Mouse (Mus musculus): ENCODE results near the gene Spsb1. TPM values are rescaled to one million over a fixed set of nuclear protein-coding genes. Genes with fewer than 3 reads are reported as not detected.

Spsb1 gene
- polyA plus RNA-seq, 1 experiment: 18.3 TPM

DNA sequence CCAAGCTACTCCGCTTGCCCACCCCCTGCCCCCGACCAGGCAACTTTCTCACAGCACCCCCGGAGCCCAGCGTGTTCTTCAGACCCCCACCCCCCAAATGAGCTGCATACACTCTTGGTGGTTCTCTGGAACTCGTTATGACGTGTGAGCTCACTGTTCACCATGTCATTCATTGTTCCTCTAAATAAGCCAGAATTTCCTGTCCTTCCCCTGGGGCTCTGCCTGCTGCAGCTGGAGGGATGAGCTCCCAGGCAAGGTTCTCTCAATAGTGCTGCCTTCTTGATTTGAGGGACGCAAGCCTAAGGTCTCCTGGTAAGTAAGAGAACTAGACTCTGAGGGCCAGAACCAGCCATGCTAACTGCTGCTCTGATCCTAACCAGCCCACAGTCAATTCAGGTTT lies 59.6 kb downstream of the Spsb1 start:
- Histone ChIP-seq H3K27ac (ENCODE audit: insufficient read depth, low read length) (no peak overlapping the region), H3K4me3 (ENCODE audit: insufficient read depth, low read length) (no peak overlapping the region), H3K4me1 (ENCODE audit: control insufficient read depth, insufficient read depth, low read length) (peaks cover under 1% of the 10 kb centered on the region; the same call in 1 of the 2 replicates)
- TF ChIP-seq CTCF (IDR thresholded peaks at IDR 0.05; ENCODE audit: extremely low read depth, insufficient read depth, low read length): no peak
- no peak for TF ChIP-seq POLR2A (IDR thresholded peaks at IDR 0.05; ENCODE audit: extremely low read depth, insufficient read depth, low read length)

DNA sequence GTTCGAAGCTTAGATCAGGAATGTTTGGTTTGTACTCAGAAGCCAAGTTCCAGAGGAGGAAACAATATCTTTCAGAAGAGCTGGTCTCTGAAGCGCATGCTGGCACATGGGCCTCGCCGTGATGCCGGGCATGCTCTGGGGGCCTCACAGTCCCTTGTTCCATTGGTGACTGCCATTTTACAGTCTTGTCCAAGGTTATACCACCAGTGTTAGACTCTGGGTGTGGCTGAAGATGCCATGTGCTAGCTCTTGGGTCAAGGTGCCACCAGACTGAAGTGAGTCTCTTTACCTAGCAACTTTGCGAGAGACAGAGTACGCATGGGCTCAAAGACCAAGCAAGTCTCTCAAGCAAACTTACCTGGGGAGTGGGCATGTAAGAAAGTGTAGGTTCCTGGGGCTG lies 60.5 kb downstream of the Spsb1 start:
- no peak for TF ChIP-seq CTCF (IDR thresholded peaks at IDR 0.05; ENCODE audit: extremely low read depth, insufficient read depth, low read length)
- TF ChIP-seq POLR2A (IDR thresholded peaks at IDR 0.05; ENCODE audit: extremely low read depth, insufficient read depth, low read length): no peak
- Histone ChIP-seq H3K4me3 (ENCODE audit: insufficient read depth, low read length) (no peak overlapping the region), H3K27ac (ENCODE audit: insufficient read depth, low read length) (no peak overlapping the region), H3K4me1 (ENCODE audit: control insufficient read depth, insufficient read depth, low read length) (peaks cover 2% of the 10 kb centered on the region; the same call in 1 of the 2 replicates)

GRCm38 (mm10) chr4:149893611-149894151 lies 61.2 kb downstream of the Spsb1 start:
- H3K27ac ChIP-seq (ENCODE audit: insufficient read depth, low read length): no peak overlapping the region
- no peak overlapping the region for H3K4me3 ChIP-seq (ENCODE audit: insufficient read depth, low read length)
- H3K4me1 ChIP-seq (ENCODE audit: control insufficient read depth, insufficient read depth, low read length): peaks cover 2% of the 10 kb centered on the region; the same call in 1 of the 2 replicates
- TF ChIP-seq POLR2A (IDR thresholded peaks at IDR 0.05; ENCODE audit: extremely low read depth, insufficient read depth, low read length): no peak
- TF ChIP-seq CTCF (IDR thresholded peaks at IDR 0.05; ENCODE audit: extremely low read depth, insufficient read depth, low read length): no peak

DNA sequence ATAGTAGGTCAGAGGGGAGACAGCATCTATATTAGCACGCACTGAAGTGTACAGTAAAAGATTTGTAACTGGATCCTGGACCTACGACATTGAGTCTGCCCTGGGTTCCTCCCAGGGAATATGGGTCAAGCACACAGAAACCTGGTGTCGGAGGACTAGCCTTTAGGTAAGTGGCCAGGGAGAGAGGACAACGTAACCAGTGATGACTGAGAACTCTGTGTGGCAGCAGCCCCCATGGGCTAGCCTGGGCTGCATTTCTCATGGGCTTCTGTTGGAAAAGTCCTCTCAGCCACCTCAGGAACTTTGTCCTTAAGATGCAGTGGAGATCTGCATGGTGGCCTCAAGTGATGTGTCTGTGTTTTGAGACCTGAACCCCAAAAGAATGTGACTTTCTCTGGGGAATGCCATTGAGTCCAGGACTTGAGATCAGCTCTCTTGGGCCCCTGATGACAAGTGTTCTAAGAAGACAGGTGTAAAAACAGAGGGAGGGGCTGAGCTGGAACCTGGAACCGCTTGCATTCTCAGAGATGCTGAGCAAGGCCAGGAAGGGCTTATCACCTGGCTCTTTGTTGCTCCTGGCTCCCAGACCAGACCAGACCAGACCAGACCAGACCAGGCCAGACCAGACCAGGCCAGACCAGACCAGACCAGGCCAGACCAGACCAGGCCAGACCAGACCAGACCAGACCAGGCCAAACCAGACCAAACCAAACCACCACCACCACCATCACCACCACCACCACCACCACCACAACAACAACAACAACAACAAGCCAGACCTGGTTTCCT lies 63.5 kb downstream of the Spsb1 start:
- TF ChIP-seq CTCF (IDR thresholded peaks at IDR 0.05; ENCODE audit: extremely low read depth, insufficient read depth, low read length) (no peak), POLR2A (IDR thresholded peaks at IDR 0.05; ENCODE audit: extremely low read depth, insufficient read depth, low read length) (no peak)
- Histone ChIP-seq H3K4me3 (ENCODE audit: insufficient read depth, low read length) (no peak overlapping the region), H3K4me1 (ENCODE audit: control insufficient read depth, insufficient read depth, low read length) (peaks cover 2% of the 10 kb centered on the region; the same call in 1 of the 2 replicates), H3K27ac (ENCODE audit: insufficient read depth, low read length) (no peak overlapping the region)

GRCm38 (mm10) chr4:149890551-149890950 lies 64.3 kb downstream of the Spsb1 start:
- H3K4me1 ChIP-seq (ENCODE audit: control insufficient read depth, insufficient read depth, low read length): peaks cover 2% of the 10 kb centered on the region; the same call in 1 of the 2 replicates
- no peak overlapping the region for H3K4me3 ChIP-seq (ENCODE audit: insufficient read depth, low read length)
- no peak overlapping the region for H3K27ac ChIP-seq (ENCODE audit: insufficient read depth, low read length)
- TF ChIP-seq CTCF (IDR thresholded peaks at IDR 0.05; ENCODE audit: extremely low read depth, insufficient read depth, low read length) (no peak), POLR2A (IDR thresholded peaks at IDR 0.05; ENCODE audit: extremely low read depth, insufficient read depth, low read length) (no peak)

DNA sequence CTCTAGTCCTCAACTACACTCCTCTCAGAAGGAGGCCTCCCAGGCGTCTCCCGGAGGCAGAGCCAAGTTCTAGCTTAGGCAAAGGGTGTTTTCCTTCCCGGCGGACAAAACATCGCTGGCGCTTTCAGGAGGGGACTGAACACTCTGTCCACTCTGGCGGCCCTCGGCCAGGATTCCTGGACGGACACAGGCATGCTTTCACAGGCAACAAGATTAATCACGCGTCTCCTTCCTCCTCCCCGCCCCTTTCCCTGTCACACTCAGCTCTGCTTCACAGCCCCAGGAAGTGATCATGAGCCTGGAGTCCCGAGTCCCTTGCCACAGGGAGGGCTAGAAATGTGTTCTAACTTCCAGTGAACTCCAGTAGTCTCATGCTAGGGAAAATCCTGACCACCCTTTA lies 65.0 kb downstream of the Spsb1 start:
- no peak overlapping the region for H3K27ac ChIP-seq (ENCODE audit: insufficient read depth, low read length)
- no peak for TF ChIP-seq CTCF (IDR thresholded peaks at IDR 0.05; ENCODE audit: extremely low read depth, insufficient read depth, low read length)
- no peak for TF ChIP-seq POLR2A (IDR thresholded peaks at IDR 0.05; ENCODE audit: extremely low read depth, insufficient read depth, low read length)

DNA sequence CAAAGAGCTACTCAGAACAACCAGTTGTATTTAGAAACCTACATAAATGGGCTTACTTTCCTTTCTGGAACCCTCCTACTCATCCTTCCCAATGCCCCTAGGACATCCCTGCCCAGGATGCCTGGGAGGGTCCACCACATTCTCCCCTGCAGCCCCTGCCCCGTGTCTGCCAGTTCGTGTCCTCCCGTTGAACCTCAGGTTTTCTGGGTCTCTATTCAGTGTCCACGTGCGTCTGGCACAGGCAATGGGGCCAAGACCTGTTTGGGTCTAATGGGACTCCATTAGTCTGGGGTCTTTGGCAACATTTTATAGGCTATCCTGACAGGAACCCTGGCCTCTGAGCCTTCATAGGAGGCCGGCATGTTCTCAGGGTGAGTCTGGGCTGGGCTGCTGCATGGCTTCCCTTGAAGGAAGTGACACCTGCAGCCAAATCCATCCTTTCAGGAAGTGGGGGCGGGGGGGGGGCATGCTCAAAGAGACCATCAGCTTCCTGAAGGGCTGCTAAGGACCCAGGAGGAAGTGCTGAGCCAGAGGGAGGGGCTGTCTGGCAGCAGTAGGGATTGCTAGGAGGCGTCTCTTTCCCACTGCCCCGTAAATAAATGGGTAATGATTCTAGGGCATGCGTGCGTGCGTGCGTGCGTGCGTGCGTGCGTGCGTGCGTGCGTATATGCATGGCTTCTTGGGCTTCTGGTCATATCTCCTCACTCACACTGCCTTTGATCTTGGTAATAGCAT lies 65.9 kb downstream of the Spsb1 start:
- H3K4me3 ChIP-seq (ENCODE audit: insufficient read depth, low read length): no peak overlapping the region

More for the DNA sequence above, 65.0 kb downstream of the Spsb1 start:
- peaks cover 2% of the 10 kb centered on the region; the same call in 1 of the 2 replicates for H3K4me1 ChIP-seq (ENCODE audit: control insufficient read depth, insufficient read depth, low read length)
- H3K4me3 ChIP-seq (ENCODE audit: insufficient read depth, low read length): no peak overlapping the region

DNA sequence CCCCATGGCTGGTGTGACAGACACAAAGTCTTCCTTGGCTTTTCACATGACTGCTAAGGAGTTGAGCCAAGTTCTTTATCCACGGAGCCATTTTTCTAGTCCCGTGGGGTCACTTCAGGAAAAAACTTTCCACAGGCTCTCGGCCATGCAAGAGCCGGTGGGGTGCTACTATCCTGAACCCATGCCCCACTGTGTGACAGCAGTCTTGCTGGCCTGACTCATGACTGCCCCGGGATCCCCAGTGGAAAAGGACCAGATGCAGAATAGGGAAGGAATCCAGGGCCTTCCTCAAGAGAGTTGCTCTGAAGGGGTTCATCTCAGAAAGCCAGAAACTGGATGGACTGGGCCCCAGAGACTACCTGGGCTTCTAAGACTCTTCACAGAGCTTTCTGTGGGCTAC lies 66.7 kb downstream of the Spsb1 start:
- Histone ChIP-seq H3K4me3 (ENCODE audit: insufficient read depth, low read length) (no peak overlapping the region), H3K27ac (ENCODE audit: insufficient read depth, low read length) (no peak overlapping the region), H3K4me1 (ENCODE audit: control insufficient read depth, insufficient read depth, low read length) (peaks cover 2% of the 10 kb centered on the region; the same call in 1 of the 2 replicates)
- TF ChIP-seq CTCF (IDR thresholded peaks at IDR 0.05; ENCODE audit: extremely low read depth, insufficient read depth, low read length): no peak

More for the DNA sequence above, 65.9 kb downstream of the Spsb1 start:
- no peak for TF ChIP-seq CTCF (IDR thresholded peaks at IDR 0.05; ENCODE audit: extremely low read depth, insufficient read depth, low read length)
- TF ChIP-seq POLR2A (IDR thresholded peaks at IDR 0.05; ENCODE audit: extremely low read depth, insufficient read depth, low read length): no peak
- peaks cover 2% of the 10 kb centered on the region; the same call in 1 of the 2 replicates for H3K4me1 ChIP-seq (ENCODE audit: control insufficient read depth, insufficient read depth, low read length)
- no peak overlapping the region for H3K27ac ChIP-seq (ENCODE audit: insufficient read depth, low read length)

Measured in cortical plate, adult 2 months (tissue).